Mouse (Mus musculus) right cerebral cortex, postnatal 4 days (tissue): ENCODE results near the gene Mon2.
"Not testable (repeated sequence)": the region's sequence is repeated elsewhere in the genome, so short reads cannot be mapped to it uniquely, and the experiment has no call there.

Experiments
- DNase-seq: peaks from one replicate; pipeline ENCODE4 v3.0.0-alpha.2; 2022

Mon2 gene

DNA sequence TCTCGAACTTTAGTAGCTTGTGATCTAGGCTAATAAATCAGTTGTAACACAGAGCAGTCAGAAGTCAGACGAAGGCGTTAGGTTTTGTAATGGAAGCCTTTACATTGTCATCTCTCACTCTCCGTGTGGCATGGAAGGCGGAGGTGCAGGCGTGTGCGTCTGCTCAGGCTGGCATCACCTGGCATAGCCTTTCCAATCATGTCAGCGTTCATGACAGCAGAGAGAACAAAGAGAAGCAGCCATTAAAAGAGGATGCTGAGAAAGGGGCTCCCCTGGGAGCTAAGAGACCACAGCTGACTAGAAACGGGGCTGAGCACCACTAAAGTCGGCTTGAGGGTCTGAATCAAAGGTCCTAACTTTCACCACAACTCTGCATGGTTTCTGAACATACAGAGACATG is 19.8 kb downstream of the Mon2 start:
- no peak for DNase-seq

DNA sequence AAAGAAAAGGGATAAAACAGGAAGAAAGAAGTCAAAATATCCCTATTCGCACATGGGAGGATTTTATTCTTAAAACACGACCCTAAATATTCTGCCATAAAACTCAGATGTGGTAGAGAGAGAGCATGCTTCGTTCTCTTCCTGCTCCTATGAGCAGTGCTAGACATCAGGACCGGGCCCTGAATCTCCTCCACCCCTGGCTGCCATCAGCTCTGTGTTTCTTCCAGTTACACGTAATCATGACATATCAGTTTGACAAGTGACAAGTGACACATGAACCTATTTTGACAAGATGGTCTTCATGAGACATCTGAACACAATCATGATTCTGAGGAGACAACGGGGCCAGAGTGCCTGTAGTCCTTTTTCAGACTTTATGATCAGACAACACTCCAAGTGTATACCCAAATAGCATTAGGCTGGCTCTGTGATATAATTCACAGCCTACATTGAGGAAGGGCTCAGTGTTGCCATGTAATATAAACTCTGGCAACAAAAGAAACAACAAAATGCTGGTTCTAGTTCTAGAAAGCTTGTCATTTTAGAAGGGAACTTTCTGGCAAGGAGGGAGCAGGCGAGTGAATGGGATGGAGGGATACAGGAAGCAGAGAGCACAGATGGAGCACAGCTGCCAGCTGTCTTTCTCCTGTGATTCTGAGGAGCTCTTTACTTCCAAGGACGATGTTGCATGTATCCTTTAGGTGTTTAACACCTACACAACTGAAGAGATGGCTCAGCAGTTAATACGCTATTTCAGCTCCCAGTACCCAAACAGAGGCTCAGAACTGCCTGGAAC is 20.9 kb downstream of the Mon2 start:
- no peak for DNase-seq

DNA sequence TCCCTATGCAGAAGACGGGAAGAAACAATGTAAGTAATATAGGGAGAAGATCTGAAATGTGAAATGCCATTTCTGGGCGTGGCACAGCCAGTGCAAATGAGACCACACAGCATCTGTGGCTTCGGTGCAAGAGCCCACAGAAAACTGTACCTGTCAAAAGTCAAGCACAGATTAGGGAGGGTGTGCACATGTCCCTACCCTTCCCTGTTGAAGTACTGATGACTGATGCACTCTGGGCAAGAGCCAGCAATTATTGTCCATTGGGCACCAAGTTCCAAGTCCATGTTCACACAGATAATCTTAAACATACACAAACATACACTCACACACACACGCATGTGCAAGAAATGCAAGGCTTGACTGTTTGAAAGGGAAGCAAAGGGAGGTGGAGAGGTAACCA is 22.7 kb downstream of the Mon2 start:
- DNase-seq: no peak

DNA sequence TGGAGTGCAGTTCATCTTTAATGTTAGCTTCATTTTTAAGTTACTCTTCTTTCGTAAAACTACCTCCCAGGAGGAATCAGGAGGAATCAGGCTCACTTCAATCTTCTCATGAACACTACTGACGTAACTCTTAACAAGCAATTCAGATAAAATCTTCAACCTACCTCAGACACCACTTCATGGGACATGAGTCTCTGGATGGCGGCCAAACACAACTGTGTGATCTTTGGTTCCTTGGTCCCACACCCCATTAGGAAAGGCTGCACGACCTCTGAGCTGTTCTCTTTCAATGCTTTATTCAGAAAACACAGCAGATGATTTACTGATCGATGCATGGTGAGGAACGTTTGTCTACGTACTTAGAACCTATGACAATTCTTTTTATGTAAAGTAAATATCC is 24.3 kb downstream of the Mon2 start:
- DNase-seq: no peak

DNA sequence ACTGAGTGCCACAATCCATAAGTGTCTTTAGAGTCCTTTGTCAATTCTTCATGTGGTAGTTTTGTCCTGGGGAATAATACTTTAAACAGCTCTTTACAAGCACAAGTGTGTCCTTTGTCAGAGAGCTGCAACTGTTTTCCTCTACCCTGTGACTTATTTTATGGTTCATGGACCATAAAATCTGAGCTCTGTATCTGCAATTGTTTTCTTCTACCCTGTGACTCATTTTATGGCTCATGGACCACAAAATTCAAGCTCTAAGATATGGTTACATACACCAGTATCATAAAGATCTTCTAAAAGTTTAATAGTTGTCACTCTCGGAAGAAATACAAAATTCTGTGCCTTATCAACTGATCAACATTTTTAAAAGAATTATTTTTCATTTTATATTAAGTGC is 27.6 kb downstream of the Mon2 start:
- no peak for DNase-seq

GRCm38 (mm10) chr10:123039936-123040335 is 36.4 kb downstream of the Mon2 start:
- DNase-seq: peak; percentile 14

GRCm38 (mm10) chr10:123032078-123032646 is 44.1 kb downstream of the Mon2 start:
- no peak for DNase-seq

DNA sequence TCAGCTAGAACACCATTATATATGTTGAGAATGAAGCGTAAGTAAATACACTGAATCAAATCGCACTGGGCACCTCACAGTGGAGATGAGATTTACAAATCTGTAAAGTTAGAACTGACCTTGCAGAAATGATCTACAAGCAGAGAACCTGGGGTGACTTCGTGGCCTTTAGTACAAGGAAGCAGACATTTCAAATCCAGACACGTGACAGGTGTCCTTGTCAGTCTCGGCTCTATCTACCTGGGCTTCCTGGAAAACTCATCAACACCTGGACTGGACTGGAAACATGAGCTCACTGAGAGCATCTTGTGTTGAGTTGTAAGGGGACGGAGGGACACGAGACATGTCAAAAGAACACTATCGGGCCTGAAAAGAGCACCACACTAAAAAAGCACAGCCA is 44.9 kb downstream of the Mon2 start:
- no peak for DNase-seq

DNA sequence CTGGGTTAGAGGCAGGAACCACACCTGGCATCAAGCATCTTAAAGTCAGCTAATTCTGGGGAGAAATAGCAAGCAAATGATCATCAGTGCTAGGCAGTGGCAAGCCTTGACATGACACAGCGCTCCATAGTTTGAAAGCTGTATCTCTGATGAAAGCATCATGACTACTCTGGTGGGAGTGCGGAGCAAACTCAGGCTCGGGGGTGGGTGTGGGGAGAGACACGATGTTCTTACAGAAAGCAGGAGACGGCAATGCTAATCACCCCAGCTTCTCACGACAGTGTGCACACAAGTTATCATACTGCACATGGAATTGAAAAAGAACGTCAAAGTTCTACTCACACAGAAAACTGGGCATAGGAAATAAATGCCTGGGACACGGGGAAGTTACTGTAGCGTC is 45.7 kb downstream of the Mon2 start:
- DNase-seq: no peak

DNA sequence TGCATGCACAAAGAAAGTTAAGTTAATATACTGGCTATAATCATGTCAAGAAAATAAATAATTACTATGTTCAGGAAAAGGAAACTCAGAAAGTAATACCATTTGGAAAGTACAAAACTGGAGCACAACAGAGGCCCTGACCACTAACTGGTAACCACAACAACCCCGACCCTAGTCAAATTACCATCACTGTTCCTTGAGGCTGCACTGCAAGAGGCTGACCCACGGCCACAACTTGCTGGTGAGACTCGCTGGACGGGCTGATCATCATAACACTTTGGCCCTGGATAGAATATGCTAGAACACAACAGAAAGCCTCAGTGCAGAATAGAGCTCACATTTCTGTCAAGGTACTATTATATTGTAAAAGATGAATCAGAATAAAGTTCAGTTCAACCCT is 47.4 kb downstream of the Mon2 start:
- no peak for DNase-seq

GRCm38 (mm10) chr10:123026736-123027135 is 49.6 kb downstream of the Mon2 start:
- DNase-seq: not testable (repeated sequence)

DNA sequence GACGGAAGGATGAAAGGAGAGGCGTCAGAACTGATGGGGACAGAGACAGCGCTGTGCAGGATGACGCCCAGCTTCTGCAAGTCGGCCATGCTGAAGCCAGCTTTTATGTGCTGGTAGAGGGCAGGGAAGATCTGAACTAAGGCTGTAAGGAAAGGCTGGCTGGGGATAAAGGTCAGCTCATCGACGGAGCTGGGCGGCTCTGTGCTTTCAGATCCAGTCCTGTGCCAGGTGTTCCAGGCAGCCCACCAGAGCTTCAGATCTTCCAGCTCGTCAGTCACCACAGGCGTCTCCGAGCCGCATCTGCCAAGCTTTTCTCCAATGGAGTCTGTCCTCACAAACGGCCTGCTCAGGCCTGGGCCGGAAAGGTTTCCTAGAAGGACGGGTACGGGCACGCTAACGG is 62.9 kb downstream of the Mon2 start:
- peak; percentile 7 for DNase-seq

GRCm38 (mm10) chr10:123011421-123011820 is 64.9 kb downstream of the Mon2 start:
- DNase-seq: no peak

DNA sequence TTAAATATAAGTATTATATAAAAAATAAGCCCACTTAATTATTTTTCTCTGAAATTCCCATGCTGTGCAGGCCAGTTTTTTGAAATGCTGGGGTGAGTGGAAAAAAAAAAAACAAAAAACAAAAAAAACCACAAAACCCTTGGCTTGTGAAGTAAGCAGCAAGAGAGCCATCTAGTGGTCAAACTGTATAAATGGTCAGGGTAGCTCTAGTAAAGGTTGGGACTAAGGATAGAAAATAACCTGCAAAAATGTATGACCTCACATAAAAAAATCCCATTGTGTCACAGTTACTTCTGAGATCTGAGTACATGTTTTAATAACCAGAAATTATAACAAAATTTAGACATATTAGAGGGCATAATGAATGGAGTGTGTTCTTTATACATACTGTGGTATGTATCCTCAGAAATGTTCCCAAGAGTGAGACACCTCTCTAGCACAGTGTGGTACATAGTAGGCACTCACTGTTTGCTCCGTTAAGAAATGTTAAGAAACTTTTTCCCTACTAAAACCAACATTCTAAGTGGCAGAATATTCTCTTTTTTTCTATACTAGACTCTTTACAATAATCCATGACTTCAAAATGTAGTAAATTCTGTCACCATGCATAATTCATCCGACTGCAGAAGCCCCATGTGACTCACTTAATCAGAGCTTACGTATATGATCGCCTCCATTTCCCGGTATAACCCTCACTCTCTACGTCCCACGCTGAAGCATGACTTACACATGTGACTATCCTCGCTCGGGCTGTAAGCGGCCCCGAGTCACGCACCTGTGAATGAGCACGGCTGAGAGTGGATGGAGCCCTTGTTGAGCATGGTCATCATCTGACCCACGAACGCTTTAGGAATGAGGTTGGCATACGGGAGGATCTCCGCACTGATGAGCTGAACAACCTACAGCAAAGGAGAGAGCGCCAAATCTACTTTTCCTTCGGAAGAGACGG is 70.8 kb downstream of the Mon2 start:
- DNase-seq: no peak

DNA sequence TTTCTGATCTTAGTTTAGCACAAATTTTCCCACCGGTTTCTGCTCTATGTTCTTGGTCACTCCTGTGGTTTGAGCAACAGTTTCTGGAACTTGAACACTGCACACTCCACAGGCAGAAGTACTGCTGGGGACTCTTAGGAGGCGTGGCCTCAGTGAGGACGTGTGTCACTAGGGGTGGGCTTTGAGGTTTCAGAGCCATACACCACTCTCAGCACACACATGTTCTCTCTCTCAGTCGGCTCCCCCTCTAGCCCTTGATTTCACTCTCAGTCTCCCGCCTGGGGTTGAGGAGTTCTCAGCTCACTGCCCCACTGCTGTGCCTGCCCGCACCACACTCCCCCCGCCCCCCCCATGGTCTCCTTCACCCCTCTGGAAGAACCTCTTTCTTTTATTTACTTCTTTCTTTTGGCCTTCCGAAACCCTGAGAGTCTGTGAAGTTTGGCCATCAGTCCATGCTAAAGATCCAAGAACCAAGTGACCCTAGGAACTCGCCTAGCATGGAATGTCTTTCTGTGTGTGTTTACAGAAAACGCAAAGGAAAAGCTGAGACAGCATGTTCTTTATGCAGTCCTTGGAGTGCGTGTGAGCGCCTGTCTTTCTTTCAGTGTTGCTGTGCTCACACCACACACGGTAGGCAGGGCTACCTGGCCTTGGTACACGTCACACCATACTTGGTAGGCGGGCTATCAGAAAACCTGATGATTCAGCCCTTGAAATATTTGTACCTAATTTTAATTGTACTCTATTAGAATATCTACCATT is 71.6 kb downstream of the Mon2 start:
- DNase-seq: no peak

GRCm38 (mm10) chr10:123001985-123002384 is 74.3 kb downstream of the Mon2 start:
- DNase-seq: no peak

- no peak for DNase-seq
Observed at GRCm38 (mm10) chr10:123001363-123001762, 74.9 kb downstream of the Mon2 start.

GRCm38 (mm10) chr10:122999356-122999755 is 76.9 kb downstream of the Mon2 start:
- DNase-seq: no peak

DNA sequence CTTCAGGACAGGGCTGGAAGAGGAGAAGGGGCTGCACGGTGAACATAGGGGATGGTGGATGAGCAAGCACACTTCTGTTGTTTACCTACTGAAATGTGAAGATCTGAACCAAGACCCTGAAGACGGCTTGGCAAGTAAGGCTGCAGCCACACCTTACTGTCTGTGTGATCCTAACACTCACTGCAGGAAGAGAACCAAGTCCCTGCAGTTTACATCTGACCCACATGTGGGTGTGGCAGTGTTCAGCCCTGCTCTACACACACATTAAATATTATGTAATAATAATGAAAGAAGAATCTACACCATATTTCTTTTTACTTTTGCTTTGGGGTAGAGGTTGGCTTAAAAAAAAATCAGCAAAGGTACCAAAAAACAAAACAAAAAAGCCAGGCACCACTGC is 78.5 kb downstream of the Mon2 start:
- no peak for DNase-seq

GRCm38 (mm10) chr10:122994402-122995107 is 81.8 kb downstream of the Mon2 start:
- DNase-seq: no peak

GRCm38 (mm10) chr10:122991648-122992047 is 84.7 kb downstream of the Mon2 start:
- DNase-seq: peak; percentile 21

DNA sequence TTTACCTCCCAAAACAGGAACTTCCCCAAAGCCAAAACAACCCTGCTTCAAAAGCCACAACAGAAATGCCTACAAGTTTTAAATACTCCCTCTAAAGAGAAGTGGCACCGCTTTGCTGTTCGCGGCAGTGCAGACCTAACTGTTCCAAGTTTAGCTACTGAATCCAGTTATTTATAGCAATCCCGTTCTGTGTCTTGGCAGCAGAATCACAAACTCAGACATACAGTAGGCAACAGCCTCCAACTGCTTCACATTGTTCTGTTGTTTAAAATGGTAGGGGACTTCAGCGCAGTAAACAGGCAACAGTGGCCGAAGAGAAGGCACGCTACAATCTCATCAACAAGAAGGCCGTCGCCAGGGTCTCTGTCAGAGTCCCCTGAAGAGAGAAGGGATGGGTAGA is 85.3 kb downstream of the Mon2 start:
- DNase-seq: peak; percentile 37
